Mouse (Mus musculus) cortical plate, adult 2 months (tissue): Measurements from ENCODE around the gene Coq10b. TPM values are rescaled to one million over a fixed set of nuclear protein-coding genes. Genes with fewer than 3 reads are reported as not detected.

Experiments
- H3K27ac ChIP-seq: fragments of 200-500 bp; 2 replicates; pipeline ENCODE4 v1.5.1; 2012; ENCODE audit warnings: low read length, control low read depth, inconsistent platforms; ENCODE audit not compliant: insufficient read depth
- H3K4me1 ChIP-seq: fragments of 200-500 bp; 2 replicates; pipeline ENCODE4 v1.6.1; 2011; ENCODE audit warnings: low read length; ENCODE audit not compliant: control insufficient read depth, insufficient read depth
- H3K4me3 ChIP-seq: fragments of 200-500 bp; 2 replicates; pipeline ENCODE4 v1.5.1; 2011; ENCODE audit warnings: mild to moderate bottlenecking, low read length, control low read depth; ENCODE audit not compliant: insufficient read depth
- CTCF ChIP-seq: fragments of 200-500 bp; IDR thresholded peaks from 2 replicates; pipeline ENCODE4 v1.5.1; 2011; ENCODE audit warnings: mild to moderate bottlenecking, control low read depth, low read length; ENCODE audit not compliant: insufficient read depth; ENCODE audit errors: extremely low read depth
- POLR2A ChIP-seq: fragments of 200-500 bp; IDR thresholded peaks from 2 replicates; pipeline ENCODE4 v1.6.1; 2011; ENCODE audit warnings: mild to moderate bottlenecking, low read length, control low read depth; ENCODE audit not compliant: insufficient read depth; ENCODE audit errors: extremely low read depth
- polyA plus RNA-seq: library from polyadenylated mRNA; depleted of rRNA; stranded (reverse); fragments of >200 nt; gene quantifications from 2 replicates; pipeline ENCODE4 v1.2.3, GENCODE M21; 2012

Gene Coq10b
- polyA plus RNA-seq, 1 experiment, result 34.7 TPM

DNA sequence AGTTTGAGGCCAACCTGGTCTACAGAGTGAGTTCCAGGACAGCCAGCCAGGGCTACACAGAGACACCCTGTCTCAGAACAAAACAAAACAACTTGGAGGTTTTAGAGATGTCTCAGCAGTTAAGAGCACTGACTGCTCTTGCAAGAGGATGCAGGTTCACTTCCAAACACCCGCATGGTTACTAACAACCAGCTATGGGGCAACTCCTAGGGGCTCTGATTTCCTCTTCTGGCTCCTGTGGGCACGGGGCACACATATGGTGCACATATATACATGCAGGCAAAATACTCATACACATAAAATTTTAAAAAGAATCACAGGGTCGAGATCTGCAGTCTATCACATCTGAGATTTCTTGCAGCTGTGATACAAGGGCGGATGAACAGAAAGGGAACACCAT, 23.1 kb upstream of the Coq10b start:
- Histone ChIP-seq H3K4me3 (no peak overlapping the region), H3K4me1 (no peaks in the 10 kb centered on the region), H3K27ac (no peak overlapping the region)
- TF ChIP-seq CTCF, result no peak

DNA sequence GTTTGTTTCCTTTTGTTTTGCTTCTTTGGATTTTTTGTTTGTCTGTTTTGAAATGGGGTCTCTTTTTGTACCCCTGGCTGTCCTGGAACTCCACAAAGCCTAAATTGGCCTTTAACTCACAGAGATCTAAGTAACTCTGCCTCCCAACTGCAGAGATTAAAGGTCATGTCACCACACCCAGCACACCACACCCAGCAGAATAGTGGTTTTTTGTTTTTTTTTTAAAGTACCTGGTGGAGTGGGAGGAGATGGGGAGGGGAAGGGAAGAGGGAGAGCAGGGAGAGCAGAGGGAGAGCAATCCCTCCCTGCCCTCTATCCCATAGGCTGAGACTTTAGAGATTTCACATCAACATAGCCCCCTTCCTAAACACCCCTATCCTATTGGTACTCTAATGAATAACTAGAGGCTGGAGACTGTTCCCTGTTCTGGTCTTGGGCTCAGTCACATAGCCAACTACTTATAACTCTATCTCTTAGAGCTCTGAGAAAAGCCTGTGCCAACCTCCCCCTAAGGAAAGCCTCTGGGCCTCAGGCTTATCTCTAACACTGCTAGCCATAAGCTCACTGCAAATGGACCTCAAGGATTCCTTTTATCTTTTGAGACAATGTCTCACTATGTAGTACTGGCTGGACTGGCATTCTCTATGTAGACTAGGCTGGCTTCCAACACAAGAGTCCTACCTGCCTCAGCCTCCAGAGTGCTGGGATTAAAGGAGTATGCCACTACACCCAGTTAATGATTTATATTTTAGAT, 21.4 kb upstream of the Coq10b start:
- Histone ChIP-seq H3K4me1 (no peaks in the 10 kb centered on the region), H3K27ac (no peak overlapping the region)

DNA sequence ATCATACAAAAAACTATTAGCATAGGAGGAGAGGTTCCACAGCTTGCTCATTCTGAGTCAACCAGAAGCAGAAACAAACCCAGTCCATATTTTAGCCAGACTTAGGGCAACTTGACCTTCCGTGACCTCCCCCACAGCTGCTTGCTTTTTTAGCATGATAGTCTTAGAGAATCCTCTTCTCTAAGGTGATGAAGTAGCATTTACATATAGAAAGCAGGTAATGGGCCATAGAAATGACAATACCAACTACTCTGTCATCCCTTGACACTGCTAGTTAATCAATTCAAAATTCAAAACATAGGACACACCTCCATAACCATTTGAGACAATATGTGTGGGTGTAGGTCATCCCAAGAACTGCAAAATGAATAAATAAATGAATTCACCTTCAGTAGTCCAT, 12.6 kb upstream of the Coq10b start:
- H3K4me1 ChIP-seq, result no peaks in the 10 kb centered on the region
- no peak for TF ChIP-seq CTCF
- TF ChIP-seq POLR2A, result no peak
- no peak overlapping the region for H3K27ac ChIP-seq
- no peak overlapping the region for H3K4me3 ChIP-seq

More for the DNA sequence above, 21.4 kb upstream of the Coq10b start:
- TF ChIP-seq POLR2A, result no peak
- no peak for TF ChIP-seq CTCF
- H3K4me3 ChIP-seq, result no peak overlapping the region

DNA sequence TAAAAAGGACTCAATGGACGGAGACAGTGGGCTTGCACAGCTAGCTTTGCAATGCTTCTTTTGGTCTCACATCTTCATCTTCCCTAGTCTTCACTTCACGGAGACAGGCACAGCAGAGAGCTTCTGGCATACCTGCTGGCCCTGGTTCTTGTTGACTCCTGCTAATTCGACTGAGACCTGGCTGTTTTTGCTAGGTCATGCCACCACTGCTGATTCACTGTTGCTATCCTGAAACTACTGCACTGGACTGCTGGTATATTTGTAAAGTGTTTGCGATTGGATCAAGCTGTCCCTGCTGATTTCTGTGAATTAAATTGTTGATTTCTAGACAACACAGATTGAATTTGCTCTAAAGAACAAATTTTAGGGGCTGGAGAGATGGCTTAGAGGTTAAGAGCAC, 10.9 kb upstream of the Coq10b start:
- H3K27ac ChIP-seq, result no peak overlapping the region
- H3K4me1 ChIP-seq, result no peaks in the 10 kb centered on the region
- TF ChIP-seq CTCF, result no peak
- no peak for TF ChIP-seq POLR2A
- no peak overlapping the region for H3K4me3 ChIP-seq

DNA sequence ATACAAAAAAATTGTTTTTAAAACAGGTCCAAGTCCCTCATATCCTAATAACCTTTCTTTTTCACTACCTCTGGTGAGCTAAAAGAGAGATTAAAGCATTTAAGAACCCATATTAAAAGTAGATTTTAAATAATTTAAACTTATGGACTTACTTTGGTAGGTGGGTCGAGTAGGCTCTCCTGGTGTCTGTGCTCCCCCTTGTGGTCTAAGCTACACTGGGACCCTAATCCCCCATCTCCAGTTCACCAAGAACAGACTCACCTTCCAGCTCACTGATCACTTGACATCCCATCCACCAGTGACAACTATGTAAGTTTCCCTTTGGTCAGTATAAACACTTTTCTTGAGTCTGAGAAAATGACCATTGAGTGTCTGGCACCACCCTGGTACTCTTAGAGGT, 10.3 kb upstream of the Coq10b start:
- TF ChIP-seq CTCF, result no peak
- no peak for TF ChIP-seq POLR2A
- Histone ChIP-seq H3K27ac (no peak overlapping the region), H3K4me3 (no peak overlapping the region), H3K4me1 (no peaks in the 10 kb centered on the region)

DNA sequence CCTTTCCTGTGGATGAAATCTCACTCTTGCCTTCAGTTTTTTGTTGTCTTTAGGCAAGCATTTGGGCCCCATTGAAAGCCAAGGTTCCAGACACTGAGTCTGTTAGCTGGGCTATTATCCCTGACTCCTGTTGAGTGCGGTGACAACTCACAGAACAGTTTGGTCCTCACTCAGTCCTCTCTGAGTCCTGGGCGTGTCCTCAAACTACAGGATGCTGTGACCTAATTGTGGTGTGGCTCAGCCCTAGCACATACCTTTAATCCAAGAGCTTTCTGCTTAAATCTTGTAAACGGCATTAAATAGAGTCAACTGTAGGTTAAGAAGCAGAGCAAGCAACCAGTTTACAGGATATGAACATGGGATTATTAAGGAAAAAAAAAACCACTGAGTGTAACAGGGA, 9.4 kb upstream of the Coq10b start:
- Histone ChIP-seq H3K4me3 (no peak overlapping the region), H3K4me1 (no peaks in the 10 kb centered on the region), H3K27ac (no peak overlapping the region)
- no peak for TF ChIP-seq POLR2A
- TF ChIP-seq CTCF, result no peak

DNA sequence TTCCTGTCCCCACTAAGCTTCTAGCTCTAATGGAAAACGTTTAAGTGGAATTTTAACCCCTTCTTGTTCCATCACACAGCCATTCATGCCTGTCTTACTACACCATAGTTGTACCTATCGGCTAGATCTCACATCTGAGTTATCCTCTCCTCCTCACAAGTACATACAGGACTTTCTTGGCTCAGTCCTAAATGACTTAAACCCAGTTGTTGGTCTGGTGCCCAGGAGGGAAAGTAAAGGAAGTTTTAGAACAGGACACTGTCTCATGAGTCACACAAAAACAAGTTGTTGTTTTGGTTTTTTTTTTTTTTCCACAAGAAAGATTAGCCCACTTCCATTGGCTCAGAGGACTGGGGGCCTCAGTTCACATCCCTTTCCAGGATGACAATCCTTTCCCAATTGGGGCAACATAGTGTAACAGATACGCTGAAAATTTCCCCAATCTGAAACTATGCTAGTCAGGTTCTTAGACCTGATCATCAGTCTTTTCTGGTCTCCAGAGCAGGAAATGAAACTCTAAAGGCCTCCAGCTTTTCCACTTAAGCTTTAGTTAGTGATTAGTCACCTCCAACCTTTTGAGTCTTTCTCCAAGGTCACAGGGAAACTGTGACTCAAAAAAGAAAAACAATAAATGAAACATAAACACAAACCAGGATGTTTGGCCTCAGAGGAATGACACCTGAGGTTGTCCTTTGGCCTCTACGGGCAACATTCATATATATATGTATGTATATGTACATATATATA, 3.6 kb upstream of the Coq10b start:
- H3K4me3 ChIP-seq, result no peak overlapping the region
- TF ChIP-seq CTCF, result no peak
- no peak for TF ChIP-seq POLR2A
- no peaks in the 10 kb centered on the region for H3K4me1 ChIP-seq
- no peak overlapping the region for H3K27ac ChIP-seq

DNA sequence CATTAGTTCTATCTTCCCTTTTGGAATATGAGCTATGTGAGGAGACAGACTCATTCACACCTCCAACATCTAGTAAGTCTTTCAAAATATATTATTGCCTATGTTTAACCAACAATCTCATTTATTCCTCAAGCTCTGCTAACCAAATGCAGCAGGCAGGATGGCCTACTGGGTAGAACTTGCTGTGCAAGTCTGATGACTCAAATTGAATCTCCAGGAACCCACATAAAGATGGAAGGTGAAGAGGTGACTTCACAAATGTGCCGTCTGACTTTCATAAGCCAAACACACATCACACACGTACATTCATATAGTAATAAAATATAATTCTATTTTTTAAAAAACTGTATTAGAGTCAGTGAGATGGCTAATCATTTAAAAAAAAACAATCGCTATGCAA, 899 bp upstream of the Coq10b start:
- no peaks in the 10 kb centered on the region; the same call in 1 of the 2 replicates for H3K4me1 ChIP-seq
- H3K27ac ChIP-seq, result peak overlapping the region; percentile 89; the same call in 1 of the 2 replicates
- H3K4me3 ChIP-seq, result no peak overlapping the region; the same call in 1 of the 2 replicates
- TF ChIP-seq POLR2A (no peak), CTCF (no peak)

DNA sequence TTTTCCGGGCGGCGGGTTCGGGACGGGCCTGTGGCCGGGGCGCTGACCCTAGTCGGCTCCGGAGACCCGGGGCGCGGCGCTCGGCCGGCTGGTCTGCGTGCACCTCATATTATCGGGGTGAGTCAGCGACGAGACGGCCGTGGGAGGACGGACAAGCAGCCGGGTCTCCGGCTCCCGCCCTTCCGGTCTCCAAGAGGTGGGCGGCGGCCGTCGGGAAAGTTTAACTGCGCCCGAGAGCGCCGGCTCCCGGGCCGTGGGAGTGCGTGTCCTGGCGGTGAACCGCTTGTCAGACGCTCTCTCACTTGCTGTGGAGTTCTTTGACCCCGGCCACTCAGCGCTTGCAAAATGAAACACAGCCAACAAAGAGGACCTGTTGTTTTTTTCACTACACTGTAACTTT, 435 bp downstream of the Coq10b start:
- TF ChIP-seq CTCF (no peak), POLR2A (no peak)
- no peaks in the 10 kb centered on the region; the same call in 1 of the 2 replicates for H3K4me1 ChIP-seq
- peak overlapping the region; percentile 85 for H3K27ac ChIP-seq

DNA sequence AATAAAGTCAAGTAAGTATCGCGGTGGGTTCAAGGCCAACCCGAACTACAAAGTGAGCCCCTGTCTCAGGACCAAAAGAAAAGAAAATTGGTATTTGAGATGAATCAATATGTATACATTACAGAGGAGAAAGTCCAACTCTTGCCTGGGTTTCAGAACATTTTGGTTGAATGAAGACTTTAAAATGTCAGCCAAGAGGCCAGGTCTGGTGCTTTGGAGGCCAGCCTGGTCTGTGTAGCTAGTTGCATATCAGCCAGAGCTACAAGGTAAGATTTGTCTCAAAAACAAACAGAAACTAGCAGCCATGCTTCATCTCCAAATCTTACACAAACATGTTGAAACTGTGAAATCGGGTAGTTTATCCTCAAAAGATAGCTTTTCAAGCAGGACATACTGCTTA, 1.0 kb downstream of the Coq10b start:
- peak overlapping the region; percentile 28; the same call in 1 of the 2 replicates for H3K4me3 ChIP-seq
- H3K27ac ChIP-seq, result no peak overlapping the region
- no peaks in the 10 kb centered on the region; the same call in 1 of the 2 replicates for H3K4me1 ChIP-seq
- TF ChIP-seq CTCF, result no peak
- TF ChIP-seq POLR2A, result no peak

More for the DNA sequence above, 435 bp downstream of the Coq10b start:
- H3K4me3 ChIP-seq, result peak overlapping the region; percentile 28
